Mouse (Mus musculus) embryonic fibroblast, embryonic 13.5 days (primary cell): ENCODE measurements around the gene Zfp454.

Experiments used
- CTCF ChIP-seq: IDR thresholded peaks from 2 replicates; pipeline ENCODE4 v1.5.1; 2011; ENCODE audit warnings: mild to moderate bottlenecking, control low read depth, low read length, moderate library complexity, borderline replicate concordance; ENCODE audit not compliant: insufficient read depth
- POLR2A ChIP-seq: IDR thresholded peaks from 2 replicates; pipeline ENCODE4 v1.6.1; 2011; ENCODE audit warnings: low read depth, mild to moderate bottlenecking, control low read depth, low read length, moderate library complexity

- no peak for TF ChIP-seq CTCF
- no peak for TF ChIP-seq POLR2A
These were observed 38.8 kb downstream of the Zfp454 start for GRCm38 (mm10) chr11:50848520-50849137.
